Comparison of ENCODE assay signal across 8 mouse cellular contexts in the genomic region with DNA sequence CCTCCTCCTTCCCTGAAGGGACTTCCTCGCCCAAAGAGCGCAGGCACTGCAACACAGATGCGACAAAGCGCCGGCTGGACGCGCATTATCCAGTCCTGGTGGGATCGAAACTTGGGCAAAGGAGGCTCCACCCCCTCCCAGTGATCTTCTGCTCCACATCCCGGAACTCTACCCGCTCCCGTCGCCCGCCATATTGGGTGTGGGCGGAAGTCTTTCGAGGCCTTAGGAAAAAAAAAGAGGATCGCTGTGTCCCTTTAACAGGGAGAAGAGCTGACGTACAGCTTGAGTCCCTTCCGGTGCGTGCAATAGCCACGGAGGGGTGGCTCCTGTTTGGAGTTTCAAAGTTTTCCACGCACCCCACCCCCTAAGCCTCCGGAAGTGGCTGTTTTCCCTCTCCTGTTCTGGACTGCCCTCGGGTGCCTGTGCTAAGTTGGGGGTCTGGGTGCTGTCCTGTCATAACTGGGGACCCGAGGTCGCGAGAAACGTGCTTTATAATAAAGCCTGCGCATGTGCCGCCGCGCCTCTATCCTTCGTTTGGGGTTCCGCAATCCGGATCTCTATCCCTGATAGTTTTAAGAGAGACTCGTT. TPM values are rescaled to one million over a fixed set of nuclear protein-coding genes. Genes with fewer than 3 reads are reported as not detected.
A peak's percentile ranks its signal among the peaks of the same experiment; 100 is the strongest.
DNase-seq lines count a peak whose midpoint lies in the region; ATAC-seq and TF ChIP-seq lines count a peak whose summit lies in the region.

No protein-coding gene starts in this region.

- no peaks in the 10 kb centered on the region for H3K9me3 ChIP-seq in forebrain, embryonic 14.5 days (replicated peaks; ENCODE audit: control insufficient read depth, low read length)
- H3K9me3 ChIP-seq in lung, embryonic 14.5 days (ENCODE audit: low read depth, low read length) = no peaks in the 10 kb centered on the region

- DNase-seq in ES-CJ7 (ENCODE audit: low read depth, low spot score) = peak; percentile 92
- DNase-seq in cerebellum, adult 11 months = peak; percentile 88
- peak; percentile 97 for DNase-seq in forebrain, embryonic 14.5 days (ENCODE audit: low spot score)
- peak; percentile 96 for DNase-seq in heart, postnatal 25 days (ENCODE audit: low spot score)
- DNase-seq in layer of hippocampus, adult 2 months (ENCODE audit: low spot score in 2 of 2) = peak; percentile 92 to 97
- DNase-seq in lung, embryonic 14.5 days = peak; percentile 96
- DNase-seq in thymus, adult 2 months = peak; percentile 87

- peak overlapping the region; percentile 58 for H3K4me3 ChIP-seq in forebrain, embryonic 14.5 days (ENCODE audit: low read depth, low read length)
- peak overlapping the region; percentile 66 for H3K4me3 ChIP-seq in layer of hippocampus, adult 2 months
- peak overlapping the region; percentile 55 for H3K4me3 ChIP-seq in lung, embryonic 14.5 days (ENCODE audit: low read depth, low read length)
- H3K4me3 ChIP-seq in olfactory bulb, adult 2 months (ENCODE audit: insufficient read depth, low read depth, low read length) = peak overlapping the region; percentile 62
- H3K4me3 ChIP-seq in thymus, adult 2 months (ENCODE audit: control insufficient read depth, insufficient read depth, low read length) = peak overlapping the region; percentile 70

- no peak for TF ChIP-seq CTCF in layer of hippocampus, adult 2 months (conservative IDR thresholded peaks at IDR 0.05)
- TF ChIP-seq CTCF in lung, embryonic 14.5 days (IDR thresholded peaks at IDR 0.05; ENCODE audit: low read depth) = no peak
- TF ChIP-seq CTCF in olfactory bulb, adult 2 months (IDR thresholded peaks at IDR 0.05; ENCODE audit: insufficient read depth, low read depth, low read length) = no peak
- no peak for TF ChIP-seq CTCF in thymus, adult 2 months (IDR thresholded peaks at IDR 0.05; ENCODE audit: borderline replicate concordance, control insufficient read depth, extremely low read depth, insufficient read depth, low read length, poor library complexity)

- peak; percentile 33; the same call in 1 of the 2 replicates for TF ChIP-seq POLR2A in olfactory bulb, adult 2 months (IDR thresholded peaks at IDR 0.05; ENCODE audit: insufficient read depth, low read depth, low read length)
- peak; percentile 53 for TF ChIP-seq POLR2A in thymus, adult 2 months (IDR thresholded peaks at IDR 0.05; ENCODE audit: control insufficient read depth, extremely low read depth, insufficient read depth, low read length, poor library complexity)

- H3K27me3 ChIP-seq in forebrain, embryonic 14.5 days (replicated peaks; ENCODE audit: control insufficient read depth, insufficient read depth, low read length) = no peaks in the 10 kb centered on the region
- no peaks in the 10 kb centered on the region for H3K27me3 ChIP-seq in lung, embryonic 14.5 days (ENCODE audit: insufficient read depth, low read length)
- H3K27me3 ChIP-seq in thymus, adult 2 months (ENCODE audit: control insufficient read depth, insufficient read depth, low read length) = no peaks in the 10 kb centered on the region

- H3K9ac ChIP-seq in forebrain, embryonic 14.5 days (ENCODE audit: low read length) = peak overlapping the region; percentile 80
- H3K9ac ChIP-seq in lung, embryonic 14.5 days = peak overlapping the region; percentile 73

- intact Hi-C loops in heart, postnatal 25 days (cut with DNase I) = loop anchor here (1.0 kb wide), 1 partner anchor 10 kb away; a partner anchor contains a TSS

- H3K27ac ChIP-seq in forebrain, embryonic 14.5 days (ENCODE audit: low read depth, low read length) = peak overlapping the region; percentile 94
- H3K27ac ChIP-seq in layer of hippocampus, adult 2 months = peak overlapping the region; percentile 97
- H3K27ac ChIP-seq in lung, embryonic 14.5 days (ENCODE audit: low read depth) = peak overlapping the region; percentile 99
- H3K27ac ChIP-seq in olfactory bulb, adult 2 months (ENCODE audit: insufficient read depth, low read depth, low read length) = peak overlapping the region; percentile 91
- peak overlapping the region; percentile 73 for H3K27ac ChIP-seq in thymus, adult 2 months (ENCODE audit: control insufficient read depth, insufficient read depth, low read length)

- peak overlapping the region; percentile 94 for H3K4me2 ChIP-seq in forebrain, embryonic 14.5 days (ENCODE audit: low read length)
- peak overlapping the region; percentile 95 for H3K4me2 ChIP-seq in lung, embryonic 14.5 days

- ATAC-seq in forebrain, embryonic 14.5 days = peak; percentile 81
- ATAC-seq in lung, embryonic 14.5 days (ENCODE audit: insufficient read depth) = peak; percentile 80

- H3K4me1 ChIP-seq in forebrain, embryonic 14.5 days (ENCODE audit: control insufficient read depth, insufficient read depth, low read length) = peaks cover 12% of the 10 kb centered on the region
- peaks cover 17% of the 10 kb centered on the region for H3K4me1 ChIP-seq in lung, embryonic 14.5 days (ENCODE audit: insufficient read depth)
- H3K4me1 ChIP-seq in olfactory bulb, adult 2 months (ENCODE audit: control insufficient read depth, insufficient read depth, low read length) = peaks cover 10% of the 10 kb centered on the region
- peaks cover 20% of the 10 kb centered on the region for H3K4me1 ChIP-seq in thymus, adult 2 months (replicated peaks; ENCODE audit: control insufficient read depth, insufficient read depth, low read length)

- H3K36me3 ChIP-seq in forebrain, embryonic 14.5 days (ENCODE audit: control insufficient read depth, insufficient read depth, low read length) = peaks cover 12% of the 10 kb centered on the region; the same call in 1 of the 2 replicates
- peaks cover 33% of the 10 kb centered on the region for H3K36me3 ChIP-seq in lung, embryonic 14.5 days (ENCODE audit: insufficient read depth)
- H3K36me3 ChIP-seq in thymus, adult 2 months (ENCODE audit: control insufficient read depth, insufficient read depth, low read length) = no peaks in the 10 kb centered on the region

- under 1% methylated on average over 35 of the region's 35 CpGs for WGBS in forebrain, embryonic 14.5 days
- 1% methylated on average over 35 of the region's 35 CpGs for whole genome bisulfite sequencing in lung, embryonic 14.5 days
- under 1% methylated on average over 35 of the region's 35 CpGs for WGBS in olfactory bulb, adult 2 months
- WGBS in thymus, adult 2 months = under 1% methylated on average over 35 of the region's 35 CpGs

RNA-seq across cellular contexts. Expression of a gene that starts 9.2 kb away (rescaled TPM):
- 38.1 and 45.0 TPM in 2 replicates for polyA plus RNA-seq in forebrain, embryonic 14.5 days (2014; fragmentation: Nextera tagmentation; extraction: Ambion mirVana)
- total RNA-seq in heart, postnatal 25 days (2021) = 10 to 100 TPM; 35.0 to 38.8 TPM
- 100 to 1,000 TPM in 1 of 2 experiments, 10 to 100 TPM in 1; 100.0 to 105 TPM for total RNA-seq in layer of hippocampus, adult 2 months (2021)
- polyA plus RNA-seq in lung, embryonic 14.5 days (2014; fragmentation: Nextera tagmentation; extraction: Ambion mirVana) = 21.8 and 23.5 TPM in 2 replicates
- polyA plus RNA-seq in olfactory bulb, adult 2 months (2012; ENCODE audit: insufficient read depth, insufficient read length, low replicate concordance, missing spikeins) = not detected in 2 replicates
- polyA plus RNA-seq in thymus, adult 2 months (2012; rRNA removed) = 66.8 and 86.6 TPM in 2 replicates

RNA-seq across cellular contexts. Expression of a gene that starts 9.8 kb away (rescaled TPM):
- 77.0 and 81.1 TPM in 2 replicates for polyA plus RNA-seq in forebrain, embryonic 14.5 days (2014; fragmentation: Nextera tagmentation; extraction: Ambion mirVana)
- total RNA-seq in heart, postnatal 25 days (2021) = 10 to 100 TPM; 24.4 to 27.3 TPM
- total RNA-seq in layer of hippocampus, adult 2 months (2021) = 10 to 100 TPM; 43.1 to 43.8 TPM
- polyA plus RNA-seq in lung, embryonic 14.5 days (2014; fragmentation: Nextera tagmentation; extraction: Ambion mirVana) = 61.0 and 65.0 TPM in 2 replicates
- not detected in 2 replicates for polyA plus RNA-seq in olfactory bulb, adult 2 months (2012; ENCODE audit: insufficient read depth, insufficient read length, low replicate concordance, missing spikeins)
- 59.1 and 65.6 TPM in 2 replicates for polyA plus RNA-seq in thymus, adult 2 months (2012; rRNA removed)

RNA-seq across cellular contexts. Expression of a gene that starts 17.2 kb away (rescaled TPM):
- polyA plus RNA-seq in forebrain, embryonic 14.5 days (2014; fragmentation: Nextera tagmentation; extraction: Ambion mirVana) = 0.77 and 0.98 TPM in 2 replicates
- total RNA-seq in heart, postnatal 25 days (2021) = under 1 TPM; 0.20 to 0.36 TPM
- 10 to 100 TPM; 15.3 to 18.2 TPM for total RNA-seq in layer of hippocampus, adult 2 months (2021)
- 0.17 and 0.38 TPM in 2 replicates for polyA plus RNA-seq in lung, embryonic 14.5 days (2014; fragmentation: Nextera tagmentation; extraction: Ambion mirVana)
- polyA plus RNA-seq in olfactory bulb, adult 2 months (2012; ENCODE audit: insufficient read depth, insufficient read length, low replicate concordance, missing spikeins) = not detected in 2 replicates
- 1.5 and 1.8 TPM in 2 replicates for polyA plus RNA-seq in thymus, adult 2 months (2012; rRNA removed)

RNA-seq across cellular contexts. Expression of a gene that starts 23.3 kb away (rescaled TPM):
- polyA plus RNA-seq in forebrain, embryonic 14.5 days (2014; fragmentation: Nextera tagmentation; extraction: Ambion mirVana) = 180 and 194 TPM in 2 replicates
- 100 to 1,000 TPM in 1 of 2 experiments, 10 to 100 TPM in 1; 83.5 to 112 TPM for total RNA-seq in heart, postnatal 25 days (2021)
- total RNA-seq in layer of hippocampus, adult 2 months (2021) = 10 to 100 TPM; 68.2 to 71.4 TPM
- 218 and 224 TPM in 2 replicates for polyA plus RNA-seq in lung, embryonic 14.5 days (2014; fragmentation: Nextera tagmentation; extraction: Ambion mirVana)
- not detected in 2 replicates for polyA plus RNA-seq in olfactory bulb, adult 2 months (2012; ENCODE audit: insufficient read depth, insufficient read length, low replicate concordance, missing spikeins)
- polyA plus RNA-seq in thymus, adult 2 months (2012; rRNA removed) = 337 and 340 TPM in 2 replicates

RNA-seq across cellular contexts. Expression of a gene that starts 24.8 kb away (rescaled TPM):
- 6.7 and 7.7 TPM in 2 replicates for polyA plus RNA-seq in forebrain, embryonic 14.5 days (2014; fragmentation: Nextera tagmentation; extraction: Ambion mirVana)
- 10 to 100 TPM; 15.6 to 17.7 TPM for total RNA-seq in heart, postnatal 25 days (2021)
- total RNA-seq in layer of hippocampus, adult 2 months (2021) = 10 to 100 TPM; 14.8 to 17.4 TPM
- polyA plus RNA-seq in lung, embryonic 14.5 days (2014; fragmentation: Nextera tagmentation; extraction: Ambion mirVana) = 53.3 and 55.9 TPM in 2 replicates
- not detected in 2 replicates for polyA plus RNA-seq in olfactory bulb, adult 2 months (2012; ENCODE audit: insufficient read depth, insufficient read length, low replicate concordance, missing spikeins)
- 27.2 and 35.5 TPM in 2 replicates for polyA plus RNA-seq in thymus, adult 2 months (2012; rRNA removed)

Comparison
In these comparisons a context has a peak if more than half of its experiments do, and no peak if none do; other contexts are left out.
1. Peak in every context shown above with its lines: DNase-seq, ATAC-seq, H3K4me3 ChIP-seq and H3K27ac ChIP-seq.
2. RNA of a gene that starts 9.2 kb away (polyA plus RNA-seq): 66.8 to 86.6 TPM in thymus, adult 2 months, 38.1 to 45.0 TPM in forebrain, embryonic 14.5 days and 21.8 to 23.5 TPM in lung, embryonic 14.5 days; not detected in olfactory bulb, adult 2 months; every median in the first group is over 10 times any median in the second.
3. RNA of a gene that starts 9.8 kb away (polyA plus RNA-seq): 77.0 to 81.1 TPM in forebrain, embryonic 14.5 days, 61.0 to 65.0 TPM in lung, embryonic 14.5 days and 59.1 to 65.6 TPM in thymus, adult 2 months; not detected in olfactory bulb, adult 2 months; every median in the first group is over 10 times any median in the second.